Mouse (Mus musculus) ES-CJ7 (cell line): ENCODE measurements around the gene Rilp.

Experiments used
- DNase-seq: peaks from one replicate; pipeline ENCODE4 v3.0.0; 2011; ENCODE audit warnings: low read depth, low spot score

The Rilp gene

GRCm38 (mm10) chr11:75494296-75495049 lies 15.4 kb upstream of the Rilp start:
- DNase-seq, result no peak

- DNase-seq, result no peak
These were observed 11.8 kb upstream of the Rilp start for GRCm38 (mm10) chr11:75498126-75498525.

- no peak for DNase-seq
These were observed 1.7 kb upstream of the Rilp start for GRCm38 (mm10) chr11:75508162-75508561.

- DNase-seq, result no peak
These were observed 990 bp upstream of the Rilp start for GRCm38 (mm10) chr11:75508904-75509303.

- DNase-seq, result peak; percentile 91
These were observed 716 bp downstream of the Rilp start for GRCm38 (mm10) chr11:75510627-75510993.

GRCm38 (mm10) chr11:75511213-75511612 lies 1.3 kb downstream of the Rilp start:
- DNase-seq, result no peak

GRCm38 (mm10) chr11:75512301-75513018 lies 2.6 kb downstream of the Rilp start:
- DNase-seq, result no peak

GRCm38 (mm10) chr11:75513336-75513735 lies 3.4 kb downstream of the Rilp start, which contains the start of gene Scarf1:
TSS of gene Scarf1 (plus strand) at chr11:75513540.
- no peak for DNase-seq

- no peak for DNase-seq
These were observed 5.3 kb downstream of the Rilp start for GRCm38 (mm10) chr11:75515186-75515585.

- DNase-seq, result no peak
These were observed 10.1 kb downstream of the Rilp start for GRCm38 (mm10) chr11:75519834-75520633.

- no peak for DNase-seq
These were observed 11.7 kb downstream of the Rilp start for GRCm38 (mm10) chr11:75521609-75522008.

GRCm38 (mm10) chr11:75522793-75523192 lies 12.9 kb downstream of the Rilp start:
- DNase-seq, result no peak

- DNase-seq, result no peak
These were observed 15.7 kb downstream of the Rilp start for GRCm38 (mm10) chr11:75525531-75526125.

GRCm38 (mm10) chr11:75526943-75527342 lies 17.0 kb downstream of the Rilp start:
- no peak for DNase-seq

- no peak for DNase-seq
These were observed 19.9 kb downstream of the Rilp start for GRCm38 (mm10) chr11:75529771-75530170.

GRCm38 (mm10) chr11:75530325-75530724 lies 20.4 kb downstream of the Rilp start:
- DNase-seq, result peak; percentile 89

GRCm38 (mm10) chr11:75530845-75531373 lies 21.0 kb downstream of the Rilp start:
- DNase-seq, result no peak

- DNase-seq, result peak; percentile 97
These were observed 21.8 kb downstream of the Rilp start, which contains the start of gene Slc43a2 for GRCm38 (mm10) chr11:75531469-75532242. TSS of gene Slc43a2 (plus strand) at chr11:75531694.

GRCm38 (mm10) chr11:75532340-75533277 lies 22.7 kb downstream of the Rilp start:
- no peak for DNase-seq
